Mouse (Mus musculus): ENCODE data around the gene Foxq1.

The Foxq1 gene

GRCm38 (mm10) chr13:31574627-31575026 is 18.7 kb downstream of the Foxq1 start:
- DNase-seq: no peak

- no peak for DNase-seq
Measured at GRCm38 (mm10) chr13:31576696-31577095, 20.8 kb downstream of the Foxq1 start.

DNA sequence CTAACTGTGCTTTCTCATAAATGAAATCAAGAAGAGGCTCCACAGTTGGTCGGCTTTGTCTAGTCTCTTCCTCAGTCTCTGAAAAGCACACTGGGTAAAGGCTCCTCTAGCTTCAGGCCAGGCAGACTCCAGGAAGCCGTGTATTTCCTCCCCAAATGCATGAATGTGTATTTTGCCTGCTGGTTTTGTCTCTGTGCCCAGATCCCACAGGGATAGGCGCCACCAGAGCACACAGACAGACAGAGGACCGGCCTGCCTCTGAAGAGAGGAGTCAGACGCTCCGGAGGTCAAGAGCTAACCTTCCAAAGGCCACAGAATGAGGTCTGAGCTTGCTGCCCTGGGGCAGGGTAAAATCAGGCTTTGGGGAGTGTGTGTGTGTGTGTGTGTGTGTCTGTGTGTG is 21.6 kb downstream of the Foxq1 start:
- DNase-seq: no peak

DNA sequence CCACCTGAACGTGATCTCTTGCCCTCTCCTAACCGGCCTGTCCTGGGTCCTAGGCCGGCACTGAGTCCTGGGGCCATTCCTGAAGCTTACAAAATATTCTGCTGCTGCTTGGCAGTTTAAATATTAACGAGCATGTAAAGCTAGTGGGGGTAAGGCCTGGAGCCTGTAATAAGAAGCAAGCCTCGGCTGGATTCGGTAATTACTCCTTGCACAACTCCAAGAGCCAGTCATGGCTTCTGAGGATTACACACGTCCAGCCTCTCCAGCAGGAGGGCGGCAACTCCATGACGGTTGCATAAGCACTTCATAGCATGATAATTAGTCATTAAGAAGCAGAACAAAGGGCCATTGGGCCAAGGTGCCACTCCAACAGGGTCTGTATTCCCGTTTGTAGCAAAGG is 22.5 kb downstream of the Foxq1 start:
- no peak for DNase-seq

DNA sequence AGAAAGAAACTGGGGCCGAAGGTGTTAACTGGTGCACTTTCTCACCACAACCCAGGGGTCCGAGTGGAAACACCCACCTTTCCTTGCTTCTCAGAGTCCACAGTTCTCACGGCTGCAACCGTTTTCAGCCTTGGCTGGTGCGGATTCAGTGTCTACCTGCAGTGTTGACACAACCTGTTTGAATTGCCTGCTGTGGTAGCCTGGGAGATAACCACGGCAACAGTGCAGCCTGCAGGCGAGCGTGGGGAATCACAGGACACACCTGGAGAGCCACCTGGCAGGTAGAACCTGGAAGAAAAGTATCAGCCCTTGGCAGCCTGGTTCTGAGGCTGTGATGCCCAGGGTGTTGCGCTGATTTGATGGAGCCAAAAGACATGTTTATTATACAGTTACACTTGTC is 23.9 kb downstream of the Foxq1 start:
- DNase-seq: no peak

DNA sequence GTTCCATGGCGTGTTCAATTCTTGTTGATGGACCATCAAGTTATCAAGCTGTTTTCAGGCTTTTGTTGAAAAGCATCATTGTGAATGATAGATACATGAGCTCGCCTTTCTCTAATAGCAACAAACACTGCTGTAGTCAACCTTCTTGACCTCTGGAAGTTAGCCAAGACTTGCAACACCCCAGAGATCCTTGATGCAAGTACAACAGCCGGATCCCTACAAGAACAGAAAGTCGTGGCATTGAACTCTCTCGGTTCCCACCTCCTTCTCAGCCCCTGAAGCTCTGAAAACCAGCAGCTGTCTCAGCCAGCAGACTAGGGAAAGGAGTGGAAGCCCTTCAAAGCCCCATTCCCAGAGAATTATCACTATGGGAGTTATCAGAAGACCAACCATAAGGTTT is 31.4 kb downstream of the Foxq1 start:
- no peak for DNase-seq

- no peak for DNase-seq
Measured at GRCm38 (mm10) chr13:31599576-31599975, 43.6 kb downstream of the Foxq1 start.

GRCm38 (mm10) chr13:31603964-31604363 is 48.0 kb downstream of the Foxq1 start:
- no peak for DNase-seq
